Mouse (Mus musculus): ENCODE results near the gene Rdm1. TPM values are rescaled to one million over a fixed set of nuclear protein-coding genes. Genes with fewer than 3 reads are reported as not detected.

The Rdm1 gene
- 65.0 and 84.8 TPM in 2 replicates for polyA plus RNA-seq (2015; fragmentation: Nextera tagmentation; extraction: Ambion mirVana)

GRCm38 (mm10) chr11:101626995-101627856, at the start of gene Rdm1:
Gene Rdm1 (plus strand): TSS chr11:101627195.

GRCm38 (mm10) chr11:101582054-101583035, 44.6 kb upstream of the Rdm1 start, which contains the start of gene Tmem106a:
Gene Tmem106a (plus strand): TSS chr11:101582242.

GRCm38 (mm10) chr11:101599156-101599555, 27.8 kb upstream of the Rdm1 start, which contains the start of gene Gm11634:
Gene Gm11634 (minus strand): TSS chr11:101599256.

GRCm38 (mm10) chr11:101664825-101665635, 38.0 kb downstream of the Rdm1 start, which contains the start of gene Arl4d:
Gene Arl4d (plus strand): TSS chr11:101665541.

Other genes with a start within 250 kb of the Rdm1 start
- 29.9 and 39.5 TPM in 2 replicates for gene Aarsd1, start 209.6 kb upstream of the Rdm1 start, polyA plus RNA-seq (2015; fragmentation: Nextera tagmentation; extraction: Ambion mirVana)
- gene Gm27029, start 202.4 kb upstream of the Rdm1 start, polyA plus RNA-seq (2015; fragmentation: Nextera tagmentation; extraction: Ambion mirVana), result 3.0 and 3.6 TPM in 2 replicates
- gene Rundc1, start 202.1 kb upstream of the Rdm1 start, polyA plus RNA-seq (2015; fragmentation: Nextera tagmentation; extraction: Ambion mirVana), result 13.2 and 19.8 TPM in 2 replicates
- 5.9 and 11.6 TPM in 2 replicates for gene Ptges3l, start 201.9 kb upstream of the Rdm1 start, polyA plus RNA-seq (2015; fragmentation: Nextera tagmentation; extraction: Ambion mirVana)
- 327 and 341 TPM in 2 replicates for gene Rpl27, start 184.9 kb upstream of the Rdm1 start, polyA plus RNA-seq (2015; fragmentation: Nextera tagmentation; extraction: Ambion mirVana)
- 57.4 and 61.2 TPM in 2 replicates for gene Ifi35, start 178.8 kb upstream of the Rdm1 start, polyA plus RNA-seq (2015; fragmentation: Nextera tagmentation; extraction: Ambion mirVana)
- 10.7 and 14.9 TPM in 2 replicates for gene Rnd2, start 162.2 kb upstream of the Rdm1 start, polyA plus RNA-seq (2015; fragmentation: Nextera tagmentation; extraction: Ambion mirVana)
- 59.9 and 78.0 TPM in 2 replicates for gene Vat1, start 161.0 kb upstream of the Rdm1 start, polyA plus RNA-seq (2015; fragmentation: Nextera tagmentation; extraction: Ambion mirVana)
- gene Brca1, start 75.2 kb upstream of the Rdm1 start, polyA plus RNA-seq (2015; fragmentation: Nextera tagmentation; extraction: Ambion mirVana), result 1.8 and 3.2 TPM in 2 replicates
- gene Nbr1, start 75.0 kb upstream of the Rdm1 start, polyA plus RNA-seq (2015; fragmentation: Nextera tagmentation; extraction: Ambion mirVana), result 44.8 and 67.0 TPM in 2 replicates
- gene Tmem106a, start 45.0 kb upstream of the Rdm1 start, polyA plus RNA-seq (2015; fragmentation: Nextera tagmentation; extraction: Ambion mirVana), result 11.8 and 14.0 TPM in 2 replicates
- not detected in 2 replicates for gene Gm11634, start 27.9 kb upstream of the Rdm1 start, polyA plus RNA-seq (2015; fragmentation: Nextera tagmentation; extraction: Ambion mirVana)
- gene Arl4d, start 38.3 kb downstream of the Rdm1 start, polyA plus RNA-seq (2015; fragmentation: Nextera tagmentation; extraction: Ambion mirVana), result 5.2 and 5.7 TPM in 2 replicates
- 14.0 and 17.0 TPM in 2 replicates for gene Dhx8, start 105.7 kb downstream of the Rdm1 start, polyA plus RNA-seq (2015; fragmentation: Nextera tagmentation; extraction: Ambion mirVana)
- gene Etv4, start 158.2 kb downstream of the Rdm1 start, polyA plus RNA-seq (2015; fragmentation: Nextera tagmentation; extraction: Ambion mirVana), result 3.0 and 8.5 TPM in 2 replicates

Measured in adrenal gland, postnatal 0 days (tissue).